Mouse (Mus musculus): ENCODE data around the gene Scaf11.

GRCm38 (mm10) chr15:96395071-96395470 lies 65.6 kb downstream of the Scaf11 start:
- no peak for TF ChIP-seq EP300 (IDR thresholded peaks at IDR 0.05; ENCODE audit: low read depth)
- TF ChIP-seq CTCF (IDR thresholded peaks at IDR 0.05; ENCODE audit: low read depth): no peak

All from liver, postnatal 0 days (tissue).